Mouse (Mus musculus) lung, adult 2 months (tissue): ENCODE measurements at regions not wholly inside any gene's neighbourhood (a gene's known extent, or its start where the extent isn't known, plus 50 kb on each side); places are given as distances from the start of the nearest gene placed in this dataset.

Source experiments
- DNase-seq: peaks from one replicate; pipeline ENCODE4 v3.0.0; 2022
- H3K4me1 ChIP-seq: fragments of 200-500 bp; 2 replicates; pipeline ENCODE4 v1.6.1; 2011; ENCODE audit warnings: low read length; ENCODE audit not compliant: control insufficient read depth, insufficient read depth
- H3K4me3 ChIP-seq: fragments of 200-500 bp; replicated peaks from 2 replicates; pipeline ENCODE3; 2011; ENCODE audit warnings: low read depth, mild to moderate bottlenecking, control low read depth, low read length; ENCODE audit errors: extremely low read depth
- CTCF ChIP-seq: fragments of 200-500 bp; IDR thresholded peaks from 2 replicates; pipeline ENCODE4 v1.5.1; 2011; ENCODE audit warnings: mild to moderate bottlenecking, low read length, control low read depth; ENCODE audit not compliant: insufficient read depth
- POLR2A ChIP-seq: fragments of 200-500 bp; IDR thresholded peaks from 2 replicates; pipeline ENCODE4 v1.6.1; 2011; ENCODE audit warnings: low read depth, mild to moderate bottlenecking, control low read depth, low read length, borderline replicate concordance; ENCODE audit errors: extremely low read depth
- WGBS: fragments of 180-500 bp; shearing (Covaris S2); methylation state at CpG from one replicate; pipeline ENCODE4 v1.1.7; 2018; 5-methylcytosine and 5-hydroxymethylcytosine counted together

- DNase-seq: no peak
- H3K4me1 ChIP-seq: no peaks in the 10 kb centered on the region
- WGBS: 68% methylated on average over 6 of the region's 6 CpGs
- no peak overlapping the region for H3K4me3 ChIP-seq
- TF ChIP-seq CTCF (no peak), POLR2A (no peak)
Measured at GRCm38 (mm10) chr2:128465214-128465984, 125.6 kb upstream of the Spdye4c start.

- WGBS: 77% methylated on average over 8 of the region's 8 CpGs
- DNase-seq: no peak
- TF ChIP-seq POLR2A: no peak
- no peak for TF ChIP-seq CTCF
- no peaks in the 10 kb centered on the region for H3K4me1 ChIP-seq
- no peak overlapping the region for H3K4me3 ChIP-seq
Measured at GRCm38 (mm10) chr2:128467490-128468245, 123.3 kb upstream of the Spdye4c start.

- 84% methylated on average over 2 of the region's 2 CpGs for WGBS
- no peak for TF ChIP-seq POLR2A
- TF ChIP-seq CTCF: no peak
- Histone ChIP-seq H3K4me1 (no peaks in the 10 kb centered on the region), H3K4me3 (no peak overlapping the region)
- DNase-seq: no peak
Measured at GRCm38 (mm10) chr2:128468323-128468722, 122.7 kb upstream of the Spdye4c start.

GRCm38 (mm10) chr2:128470351-128470750 is 120.7 kb upstream of the Spdye4c start:
- Histone ChIP-seq H3K4me1 (no peaks in the 10 kb centered on the region), H3K4me3 (no peak overlapping the region)
- DNase-seq: no peak
- 50% methylated on average over 5 of the region's 5 CpGs for WGBS
- TF ChIP-seq POLR2A: no peak
- TF ChIP-seq CTCF: no peak

DNA sequence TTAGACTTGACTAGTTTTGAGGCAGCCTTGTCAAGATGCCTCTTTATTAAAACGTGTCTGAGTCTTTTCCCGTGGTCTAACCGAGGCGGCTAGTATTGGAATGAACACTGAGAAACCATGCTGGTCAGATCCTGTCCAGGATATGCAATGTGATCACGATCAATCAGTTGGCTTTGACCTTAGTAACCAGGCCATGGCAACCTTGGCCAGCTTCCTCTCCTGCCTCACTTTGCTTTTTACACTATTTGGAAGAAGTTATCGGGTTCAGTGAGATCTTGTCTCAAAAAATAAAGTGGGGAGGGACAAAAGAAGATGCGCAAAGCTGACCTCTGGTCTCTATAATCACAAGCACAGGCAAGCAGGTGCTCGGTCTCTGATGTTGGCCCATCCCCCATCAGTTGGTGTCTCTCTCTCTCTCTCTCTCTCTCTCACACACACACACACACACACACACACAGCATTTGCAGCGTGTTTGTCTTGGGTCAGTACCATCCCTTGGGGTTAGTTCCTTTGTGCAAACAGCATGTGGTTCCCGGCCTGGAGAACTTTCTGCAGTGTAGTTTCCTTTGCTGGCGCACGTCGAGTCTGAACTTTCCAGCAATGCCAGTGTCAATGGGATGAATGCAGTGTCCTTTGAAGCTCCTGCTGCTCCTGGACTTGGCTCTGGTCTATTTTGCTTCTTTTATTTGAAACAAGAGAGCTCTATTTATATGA is 117.6 kb upstream of the Spdye4c start:
- Histone ChIP-seq H3K4me1 (no peaks in the 10 kb centered on the region), H3K4me3 (no peak overlapping the region)
- 75% methylated on average over 13 of the region's 13 CpGs for WGBS
- TF ChIP-seq POLR2A (no peak), CTCF (no peak)
- DNase-seq: no peak

- DNase-seq: no peak
- no peaks in the 10 kb centered on the region for H3K4me1 ChIP-seq
- WGBS: 46% methylated on average over 7 of the region's 7 CpGs
- H3K4me3 ChIP-seq: no peak overlapping the region
- no peak for TF ChIP-seq CTCF
- no peak for TF ChIP-seq POLR2A
Measured at GRCm38 (mm10) chr2:128473997-128474396, 117.0 kb upstream of the Spdye4c start.

DNA sequence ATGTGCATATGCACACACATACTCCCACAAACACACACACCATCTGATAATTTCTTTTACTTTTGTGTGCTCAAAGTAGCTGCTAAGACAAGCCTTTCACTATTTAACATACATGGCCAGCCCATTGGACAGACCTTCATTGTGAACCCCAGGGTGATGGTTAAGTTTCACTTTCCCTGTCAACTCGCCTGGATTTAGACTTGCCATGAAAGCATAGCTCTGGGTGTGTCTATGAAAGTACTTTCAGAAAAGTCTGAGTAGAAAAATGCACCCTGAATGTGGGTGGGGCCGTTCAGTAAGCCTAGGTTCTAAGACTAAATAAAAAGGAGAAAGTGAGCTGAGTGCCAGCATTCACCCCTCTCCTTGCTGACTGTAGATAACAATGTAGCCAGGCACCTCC is 113.8 kb upstream of the Spdye4c start:
- 44% methylated on average over 2 of the region's 2 CpGs for WGBS
- no peak for TF ChIP-seq POLR2A
- TF ChIP-seq CTCF: no peak
- Histone ChIP-seq H3K4me1 (no peaks in the 10 kb centered on the region), H3K4me3 (no peak overlapping the region)
- no peak for DNase-seq

DNA sequence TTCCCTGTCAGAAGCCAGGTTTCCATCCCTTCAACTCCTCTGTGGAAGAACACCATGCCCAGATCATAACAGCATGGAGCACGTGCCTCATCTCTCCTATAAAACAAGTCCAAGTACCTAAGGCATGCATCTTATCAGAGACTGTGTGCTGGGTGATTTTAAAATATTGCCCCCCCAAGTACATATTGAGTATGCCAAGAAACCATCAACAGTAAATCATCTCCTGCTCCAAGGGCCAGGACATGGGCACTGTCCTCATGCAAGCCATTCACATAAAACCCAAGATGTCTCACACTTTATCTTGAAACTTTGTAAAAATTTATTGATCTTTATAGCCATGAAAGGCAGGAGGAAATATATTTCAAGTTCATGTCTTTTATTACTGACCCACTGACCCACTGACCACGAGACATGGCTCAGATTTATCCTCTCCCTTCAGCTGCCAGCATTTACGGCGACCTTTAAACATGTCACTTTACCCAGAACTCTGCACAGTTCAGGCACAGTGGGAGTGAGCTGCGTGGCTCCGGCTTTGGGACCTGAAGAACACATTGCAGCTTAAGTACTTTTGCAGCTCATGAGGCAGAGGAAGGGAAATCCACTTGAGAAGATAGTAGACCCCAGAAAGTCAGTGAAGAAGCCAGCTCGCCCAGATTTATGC is 99.7 kb upstream of the Spdye4c start:
- no peak for DNase-seq
- Histone ChIP-seq H3K4me1 (no peaks in the 10 kb centered on the region), H3K4me3 (no peak overlapping the region)
- TF ChIP-seq CTCF (no peak), POLR2A (no peak)
- 84% methylated on average over 7 of the region's 7 CpGs for WGBS

DNA sequence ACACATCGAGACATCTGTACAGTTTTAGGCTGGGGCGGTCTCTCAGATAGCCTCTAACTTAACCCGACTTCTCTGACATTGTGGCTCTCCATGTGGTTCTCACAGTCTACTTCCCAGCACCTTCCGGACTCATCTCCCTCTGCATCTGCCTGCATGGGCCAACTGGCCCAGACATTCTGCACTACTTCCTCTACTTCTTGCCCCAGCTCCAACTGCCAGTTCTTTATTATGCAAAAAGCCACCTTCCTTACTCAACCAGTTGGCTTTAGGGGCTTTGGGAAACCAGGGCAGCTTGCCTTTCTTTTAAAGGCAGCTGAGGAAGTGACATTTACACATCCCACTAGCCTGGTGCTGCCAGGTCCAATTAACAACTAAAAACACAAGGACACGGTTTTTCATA is 97.1 kb upstream of the Spdye4c start:
- H3K4me3 ChIP-seq: no peak overlapping the region
- WGBS: 80% methylated on average over 5 of the region's 5 CpGs
- no peaks in the 10 kb centered on the region for H3K4me1 ChIP-seq
- no peak for TF ChIP-seq CTCF
- no peak for TF ChIP-seq POLR2A
- no peak for DNase-seq
